Mouse (Mus musculus) MEL (cell line): ENCODE data around the gene Lsm2. TPM values are rescaled to one million over a fixed set of nuclear protein-coding genes. Genes with fewer than 3 reads are reported as not detected.
A peak's percentile ranks its signal among the peaks of the same experiment; 100 is the strongest.
"Not testable (repeated sequence)": the region's sequence is repeated elsewhere in the genome, so short reads cannot be mapped to it uniquely, and the experiment has no call there.

Source experiments
- DNase-seq: peaks from one replicate; pipeline ENCODE4 v3.0.0; 2011; ENCODE audit warnings: low read depth, low spot score
- H3K27ac ChIP-seq: 2 replicates; pipeline ENCODE4 v1.5.1; 2012; ENCODE audit warnings: low read depth, mild to moderate bottlenecking, control low read depth, low read length, moderate library complexity; ENCODE audit not compliant: control insufficient read depth
- H3K27me3 ChIP-seq, 2 experiments: fragments of 150-350 bp in 1 of 2; sonication (generic) in 1 of 2; 2 replicates each; pipeline ENCODE4 v1.6.1; 2012; ENCODE audit warnings: low read length in 2 of 2, mild to moderate bottlenecking in 2 of 2, improper control_type of control experiment in 1 of 2, moderate library complexity in 1 of 2; ENCODE audit not compliant: insufficient read depth in 2 of 2, control insufficient read depth in 1 of 2
- H3K36me3 ChIP-seq, 2 experiments: 2 replicates each; pipeline ENCODE4 v1.6.1; 2012 to 2014; ENCODE audit warnings: low read length in 2 of 2, improper control_type of control experiment in 1 of 2, inconsistent platforms in 1 of 2, mild to moderate bottlenecking in 1 of 2; ENCODE audit not compliant: insufficient read depth in 2 of 2, control insufficient read depth in 1 of 2
- H3K4me1 ChIP-seq, 2 experiments: fragments of 150-350 bp in 1 of 2; sonication (generic) in 1 of 2; 2 replicates each; pipeline ENCODE4 v1.6.1; 2012; ENCODE audit warnings: low read length in 2 of 2, improper control_type of control experiment in 1 of 2, mild to moderate bottlenecking in 1 of 2; ENCODE audit not compliant: insufficient read depth in 2 of 2, control insufficient read depth in 1 of 2
- H3K4me3 ChIP-seq, 2 experiments: fragments of 150-350 bp in 1 of 2; sonication (generic) in 1 of 2; 2 replicates each; pipeline ENCODE4 v1.5.1; 2012; ENCODE audit warnings: low read depth in 2 of 2, low read length in 2 of 2, mild to moderate bottlenecking in 2 of 2, moderate library complexity in 2 of 2, control low read depth in 1 of 2, improper control_type of control experiment in 1 of 2; ENCODE audit not compliant: control insufficient read depth in 1 of 2, insufficient read depth in 1 of 2
- H3K79me2 ChIP-seq: 2 replicates; pipeline ENCODE4 v1.6.1; 2012; ENCODE audit warnings: mild to moderate bottlenecking, low read length, moderate library complexity; ENCODE audit not compliant: control insufficient read depth, poor library complexity, insufficient read depth
- H3K9ac ChIP-seq: 2 replicates; pipeline ENCODE4 v1.6.1; 2012; ENCODE audit warnings: low read depth, mild to moderate bottlenecking, control low read depth, low read length, moderate library complexity; ENCODE audit not compliant: control insufficient read depth, poor library complexity, severe bottlenecking
- H3K9me3 ChIP-seq: fragments of 150-350 bp; sonication (generic); replicated peaks from 2 replicates; pipeline ENCODE4 v1.6.1; 2012; ENCODE audit warnings: mild to moderate bottlenecking, low read length, improper control_type of control experiment, moderate library complexity; ENCODE audit not compliant: insufficient read depth
- CHD1 ChIP-seq: IDR thresholded peaks from 2 replicates; pipeline ENCODE4 v1.6.1; 2012; ENCODE audit warnings: low read depth, mild to moderate bottlenecking, inconsistent platforms, low read length, improper control_type of control experiment
- CHD2 ChIP-seq: IDR thresholded peaks from 2 replicates; pipeline ENCODE4 v1.6.1; 2011; ENCODE audit warnings: low read length, improper control_type of control experiment
- E2F4 ChIP-seq: IDR thresholded peaks from 2 replicates; pipeline ENCODE4 v1.6.1; 2011; ENCODE audit warnings: low read depth, low read length, improper control_type of control experiment, borderline replicate concordance
- POLR2A ChIP-seq, 2 experiments: IDR thresholded peaks; 2 replicates each; pipeline ENCODE4 v1.6.1; 2011 to 2012; ENCODE audit warnings: low read length in 2 of 2, mild to moderate bottlenecking in 2 of 2, control low read depth in 1 of 2, improper control_type of control experiment in 1 of 2, low read depth in 1 of 2, moderate library complexity in 1 of 2; ENCODE audit not compliant: control insufficient read depth in 1 of 2, insufficient read depth in 1 of 2, poor library complexity in 1 of 2
- POLR2AphosphoS2 ChIP-seq: IDR thresholded peaks from 2 replicates; pipeline ENCODE4 v1.6.1; 2011; ENCODE audit warnings: low read length, improper control_type of control experiment
- RAD21 ChIP-seq: IDR thresholded peaks from 2 replicates; pipeline ENCODE4 v1.6.1; 2011; ENCODE audit warnings: mild to moderate bottlenecking, low read depth, low read length, improper control_type of control experiment
- SIN3A ChIP-seq: IDR thresholded peaks from 2 replicates; pipeline ENCODE4 v1.6.1; 2012; ENCODE audit warnings: low read length, improper control_type of control experiment, inconsistent platforms
- SMC3 ChIP-seq: IDR thresholded peaks from 2 replicates; pipeline ENCODE4 v1.6.1; 2011; ENCODE audit warnings: low read depth, low read length, improper control_type of control experiment
- TBP ChIP-seq: IDR thresholded peaks from 2 replicates; pipeline ENCODE4 v1.8.0; 2011; ENCODE audit warnings: low read depth, low read length, improper control_type of control experiment
- UBTF ChIP-seq: IDR thresholded peaks from 2 replicates; pipeline ENCODE4 v1.6.1; 2012; ENCODE audit warnings: low read depth, mild to moderate bottlenecking, inconsistent platforms, low read length, improper control_type of control experiment, moderate library complexity, borderline replicate concordance; ENCODE audit not compliant: insufficient read depth
- ZMIZ1 ChIP-seq: IDR thresholded peaks from 2 replicates; pipeline ENCODE4 v1.6.1; 2012; ENCODE audit warnings: low read depth, mild to moderate bottlenecking, inconsistent platforms, low read length, improper control_type of control experiment, moderate library complexity
- ZNF384 ChIP-seq: IDR thresholded peaks from 2 replicates; pipeline ENCODE4 v1.6.1; 2012; ENCODE audit warnings: low read depth, mild to moderate bottlenecking, inconsistent platforms, low read length, improper control_type of control experiment
- polyA plus RNA-seq, 2 experiments: library from polyadenylated mRNA; stranded (reverse) in 1 of 2; unstranded in 1 of 2; fragments of >175 nt in 1 of 2; fragments of >200 nt in 1 of 2; gene quantifications; 2 replicates each; pipeline versions ENCODE4 v1.2.1 to v1.2.4; 2012; ENCODE audit warnings: low replicate concordance in 2 of 2, low read depth in 1 of 2; ENCODE audit not compliant: insufficient read length in 2 of 2, insufficient read depth in 1 of 2, missing spikeins in 1 of 2
- total RNA-seq: library from RNA; depleted of rRNA; stranded (reverse); fragments of 300-350 nt; gene quantifications from 2 replicates; pipeline ENCODE4 v1.2.3, GENCODE M21; 2012

Lsm2 gene
- total and polyA plus RNA-seq, 3 experiments: 57.9 to 180 TPM; not detected in 1

DNA sequence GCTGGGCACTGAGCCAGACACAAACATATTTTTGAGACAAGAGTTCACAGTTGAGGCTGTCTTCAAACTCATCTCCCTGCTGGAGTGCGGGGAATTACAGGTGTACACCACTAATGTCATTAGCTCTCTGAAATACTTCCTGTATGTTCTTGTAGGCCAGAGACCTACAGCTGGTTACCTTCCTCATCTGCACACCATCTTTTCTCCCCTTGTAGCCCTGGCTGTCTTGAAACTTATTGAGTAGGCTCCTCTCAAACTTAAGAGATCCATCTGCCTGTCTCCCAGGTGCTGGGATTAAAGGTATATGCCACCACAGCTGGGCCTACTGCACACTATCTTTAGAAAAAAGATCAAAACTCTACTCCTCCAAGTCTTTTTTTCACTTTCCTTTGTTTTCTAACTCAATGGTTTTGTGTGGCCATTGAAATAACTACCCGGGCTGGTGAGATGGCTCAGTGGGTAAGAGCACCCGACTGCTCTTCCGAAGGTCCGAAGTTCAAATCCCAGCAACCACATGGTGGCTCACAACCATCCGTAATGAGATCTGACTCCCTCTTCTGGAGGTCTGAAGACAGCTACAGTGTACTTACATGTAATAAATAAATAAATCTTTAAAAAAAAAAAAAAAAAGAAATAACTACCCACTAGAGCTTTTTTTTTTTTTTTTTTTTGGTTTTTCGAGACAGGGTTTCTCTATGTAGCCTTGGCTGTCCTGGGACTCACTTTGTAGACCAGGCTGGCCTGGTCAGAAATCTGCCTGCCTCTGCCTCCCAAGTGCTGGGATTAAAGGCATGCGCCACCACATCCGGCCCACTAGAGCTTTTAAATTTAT, 32.7 kb upstream of the Lsm2 start:
- peak; percentile 59 for DNase-seq

DNA sequence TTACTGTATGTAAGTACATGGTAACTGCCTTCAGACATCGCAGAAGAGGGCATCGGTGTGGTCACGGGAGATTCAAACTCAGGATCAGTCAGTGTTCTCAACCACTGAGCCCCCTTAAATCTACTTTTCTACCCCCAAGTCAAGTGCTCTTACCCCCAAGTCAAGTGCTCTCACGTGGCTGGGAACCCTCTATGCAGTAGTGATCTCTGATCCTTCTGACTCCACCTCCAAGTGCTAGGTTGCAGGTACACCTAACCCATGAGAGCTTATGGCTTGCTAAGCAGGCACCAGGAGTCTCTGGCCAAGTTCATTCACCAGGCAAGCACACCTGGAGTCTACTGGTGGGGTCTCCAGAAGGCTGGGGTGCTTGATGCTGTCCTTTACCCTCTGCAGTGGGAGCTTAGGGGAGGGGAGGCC, 32.1 kb upstream of the Lsm2 start:
- TF ChIP-seq SIN3A (0 out of 2 replicates have a peak, but pooled peaks have one; percentile 33), ZMIZ1 (peak; percentile 87), SMC3 (0 out of 2 replicates have a peak, but pooled peaks have one; percentile 9), POLR2AphosphoS2 (peak; percentile 93), E2F4 (no peak), UBTF (no peak), POLR2A (IDR thresholded peaks at IDR 0.05; ENCODE audit: control insufficient read depth in 1 of 2, insufficient read depth in 1 of 2, low read depth in 1 of 2, low read length in 2 of 2, poor library complexity in 1 of 2) (peak in 1 of 2 experiments; percentile 77; a peak in 3 of 4 replicates), TBP (0 out of 2 replicates have a peak, but pooled peaks have one; percentile 12), RAD21 (no peak)
- Histone ChIP-seq H3K27me3 (no peaks in the 10 kb centered on the region), H3K4me3 (peak overlapping the region in 1 of 2 experiments; percentile 20; a peak in 1 of 4 replicates), H3K9ac (peak overlapping the region; percentile 100), H3K27ac (peak overlapping the region; percentile 90), H3K36me3 (peaks cover 0 to 12% of the 10 kb centered on the region in 2 experiments; a peak in 3 of 4 replicates), H3K9me3 (no peaks in the 10 kb centered on the region), H3K79me2 (peaks cover 22% of the 10 kb centered on the region), H3K4me1 (peaks cover 0 to 3% of the 10 kb centered on the region in 2 experiments; a peak in 2 of 4 replicates)
- peak; percentile 74 for DNase-seq

More for the DNA sequence above, 32.7 kb upstream of the Lsm2 start:
- Histone ChIP-seq H3K79me2 (peaks cover 22% of the 10 kb centered on the region), H3K27ac (peak overlapping the region; percentile 90), H3K36me3 (peaks cover 0 to 17% of the 10 kb centered on the region in 2 experiments; a peak in 3 of 4 replicates), H3K9ac (peak overlapping the region; percentile 1; the same call in 1 of the 2 replicates)
- H3K27me3 ChIP-seq, H3K9me3 ChIP-seq, H3K4me1 ChIP-seq, H3K4me3 ChIP-seq: not testable (repeated sequence)
- TF ChIP-seq CHD2 (peak; percentile 8; the same call in 1 of the 2 replicates), ZNF384 (peak; percentile 63; the same call in 1 of the 2 replicates), CHD1 (0 out of 2 replicates have a peak, but pooled peaks have one; percentile 5), TBP (peak; percentile 92)
